Mouse (Mus musculus) forebrain, postnatal 0 days (tissue): ENCODE measurements at regions not wholly inside any gene's neighbourhood (a gene's known extent, or its start where the extent isn't known, plus 50 kb on each side); places are given as distances from the start of the nearest gene placed in this dataset.

Experiments
- ATAC-seq: fragments of 200-750 bp; cut with Nextera tagmentation; 2 replicates; pipeline ENCODE4 v1.8.0; 2017; ENCODE audit warnings: mild to moderate bottlenecking, moderate library complexity
- DNase-seq: peaks from one replicate; pipeline ENCODE4 v3.0.0-alpha.2; 2015
- H3K27ac ChIP-seq: fragments of 300-500 bp; sonication (generic); 2 replicates; pipeline ENCODE4 v1.5.1; 2014; ENCODE audit warnings: low read depth, mild to moderate bottlenecking, antibody characterized with exemption, low read length, moderate library complexity, mixed read lengths
- H3K27me3 ChIP-seq: fragments of 300-500 bp; sonication (generic); 2 replicates; pipeline ENCODE4 v1.6.1; 2014; ENCODE audit warnings: mild to moderate bottlenecking, low read length, mixed read lengths; ENCODE audit not compliant: insufficient read depth
- H3K36me3 ChIP-seq: fragments of 300-500 bp; sonication (generic); 2 replicates; pipeline ENCODE4 v1.6.1; 2014; ENCODE audit warnings: mild to moderate bottlenecking, moderate library complexity; ENCODE audit not compliant: insufficient read depth
- H3K4me1 ChIP-seq: fragments of 300-500 bp; sonication (generic); 2 replicates; pipeline ENCODE4 v1.6.1; 2014; ENCODE audit warnings: antibody characterized with exemption; ENCODE audit not compliant: insufficient read depth
- H3K4me2 ChIP-seq: fragments of 300-500 bp; sonication (generic); 2 replicates; pipeline ENCODE4 v1.6.1; 2014; ENCODE audit warnings: low read depth, mild to moderate bottlenecking, moderate library complexity
- H3K4me3 ChIP-seq: fragments of 300-500 bp; sonication (generic); 2 replicates; pipeline ENCODE4 v1.5.1; 2014; ENCODE audit warnings: low read depth, low read length, mixed read lengths
- H3K9ac ChIP-seq: fragments of 300-500 bp; sonication (generic); 2 replicates; pipeline ENCODE4 v1.6.1; 2014; ENCODE audit warnings: mild to moderate bottlenecking
- H3K9me3 ChIP-seq: fragments of 300-500 bp; sonication (generic); 2 replicates; pipeline ENCODE4 v1.6.1; 2016; ENCODE audit warnings: low read length
- CTCF ChIP-seq: sonication (generic); IDR thresholded peaks from 2 replicates; pipeline ENCODE4 v1.5.1; 2016; ENCODE audit warnings: antibody characterized with exemption, control low read depth, low read depth
- WGBS: fragments of 180-500 bp; shearing (Covaris S2); extraction: QIAGEN DNeasy Blood & Tissue Kit; methylation state at CpG from one replicate; pipeline ENCODE4 v1.1.7; 2014; 5-methylcytosine and 5-hydroxymethylcytosine counted together

DNA sequence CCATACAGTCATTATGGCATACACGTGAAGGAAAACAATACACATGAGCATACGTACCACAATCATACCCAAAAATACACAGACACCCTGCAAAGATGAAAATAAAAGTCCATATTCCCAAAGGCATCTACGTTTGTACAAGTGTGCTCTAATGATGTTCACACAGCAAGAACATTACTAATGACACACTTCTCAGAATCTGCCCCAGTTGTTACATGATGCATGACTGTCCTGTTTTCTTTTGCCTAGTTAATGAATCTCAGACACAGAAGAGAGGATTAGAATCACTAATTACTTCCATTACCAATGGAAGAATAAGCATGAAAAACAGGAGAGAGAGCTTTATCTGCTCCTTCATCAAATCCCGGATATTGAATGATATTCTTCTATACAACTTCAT, 379.6 kb upstream of the Sel1l start:
- WGBS, result 47% methylated on average over 4 of the region's 4 CpGs
- H3K4me2 ChIP-seq, result no peak overlapping the region
- no peak for ATAC-seq

DNA sequence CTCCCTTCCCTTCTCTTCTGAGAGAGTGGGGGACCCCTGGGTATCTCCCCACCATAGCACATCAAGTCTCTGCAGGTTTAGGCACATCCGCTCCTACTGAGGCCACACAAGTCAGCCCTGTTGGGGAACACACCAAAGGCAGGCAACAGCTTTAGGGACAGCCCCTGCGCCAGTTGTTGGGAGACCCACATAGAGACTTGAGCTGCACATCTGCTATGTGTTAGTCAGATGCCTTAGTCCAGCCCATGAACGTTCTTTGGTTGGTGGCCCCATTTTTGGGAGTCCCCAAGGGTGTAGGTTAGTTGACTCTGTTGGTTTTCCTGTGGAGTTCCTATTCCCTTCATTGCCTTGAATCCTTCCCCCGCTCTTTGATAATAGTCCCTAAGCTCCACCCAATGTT, 354.4 kb upstream of the Sel1l start:
- Histone ChIP-seq H3K4me2 (no peak overlapping the region), H3K4me3 (no peak overlapping the region), H3K9me3 (no peaks in the 10 kb centered on the region), H3K27ac (no peak overlapping the region), H3K4me1 (no peaks in the 10 kb centered on the region), H3K9ac (no peak overlapping the region), H3K36me3 (no peaks in the 10 kb centered on the region), H3K27me3 (no peaks in the 10 kb centered on the region)
- DNase-seq, result no peak
- WGBS, result 95% methylated on average over 4 of the region's 4 CpGs
- ATAC-seq, result no peak
- TF ChIP-seq CTCF, result no peak

More for the DNA sequence above, 379.6 kb upstream of the Sel1l start:
- TF ChIP-seq CTCF, result no peak
- Histone ChIP-seq H3K27me3 (no peaks in the 10 kb centered on the region), H3K9ac (no peak overlapping the region), H3K27ac (no peak overlapping the region), H3K9me3 (no peaks in the 10 kb centered on the region), H3K4me3 (no peak overlapping the region), H3K36me3 (no peaks in the 10 kb centered on the region), H3K4me1 (no peaks in the 10 kb centered on the region)
- no peak for DNase-seq

DNA sequence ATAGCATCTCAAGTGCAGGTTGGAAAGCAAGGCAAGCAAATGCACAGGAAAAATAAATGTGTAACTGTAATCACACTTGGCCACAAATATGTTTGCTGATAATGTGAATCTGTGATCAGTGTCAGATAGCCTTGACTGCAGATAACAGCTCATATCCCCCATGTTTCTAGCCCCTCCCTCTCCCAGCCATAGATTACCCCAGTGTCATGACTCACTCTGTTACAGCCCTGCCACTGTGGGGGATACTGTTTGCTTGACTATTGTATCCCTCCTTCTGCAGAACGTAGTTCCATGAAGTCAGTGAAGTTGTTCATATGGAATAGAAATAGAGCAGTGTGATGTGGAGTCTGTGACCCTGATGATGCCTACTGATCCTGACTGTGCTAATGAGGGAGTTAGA, 351.6 kb upstream of the Sel1l start:
- Histone ChIP-seq H3K9me3 (no peaks in the 10 kb centered on the region), H3K27me3 (no peaks in the 10 kb centered on the region), H3K36me3 (no peaks in the 10 kb centered on the region), H3K4me2 (no peak overlapping the region), H3K4me3 (no peak overlapping the region), H3K27ac (no peak overlapping the region), H3K9ac (no peak overlapping the region), H3K4me1 (no peaks in the 10 kb centered on the region)
- ATAC-seq, result no peak
- TF ChIP-seq CTCF, result no peak
- WGBS, result 82% methylated on average over 1 of the region's 1 CpGs
- DNase-seq, result no peak

DNA sequence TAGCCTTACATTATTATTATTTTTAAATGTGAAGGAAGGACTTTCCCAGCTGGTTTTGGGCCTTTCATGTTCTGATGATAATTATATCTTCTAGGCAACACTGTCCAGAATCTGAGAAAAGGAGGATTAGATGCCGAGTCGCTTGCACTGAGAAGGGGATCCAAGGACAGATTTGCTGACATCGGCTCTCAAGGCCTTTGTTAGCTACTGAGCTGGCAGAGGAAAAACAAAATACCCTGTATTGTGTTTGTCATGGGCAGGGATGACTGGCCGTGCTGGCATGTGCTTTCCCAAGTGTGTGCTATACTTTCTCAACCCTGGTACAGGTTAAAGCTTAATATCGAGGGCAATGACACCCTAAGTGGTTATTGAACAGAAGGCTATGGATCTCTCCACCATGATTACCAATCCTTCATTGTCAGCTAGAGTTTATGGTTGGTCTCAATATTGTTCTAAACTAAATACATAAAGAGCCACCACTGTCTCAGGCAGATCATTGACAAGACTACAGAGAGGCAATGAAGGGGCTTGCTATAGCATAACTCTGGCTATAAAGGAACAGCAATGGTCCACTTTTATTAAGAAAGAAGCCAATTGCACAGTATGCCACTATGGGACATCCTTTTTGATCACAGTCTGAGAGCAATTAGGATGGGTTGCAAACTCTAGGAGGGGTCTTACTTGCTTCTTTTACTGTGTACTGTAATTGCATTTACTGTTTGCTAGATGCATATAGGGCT, 350.0 kb upstream of the Sel1l start:
- H3K27me3 ChIP-seq, result no peaks in the 10 kb centered on the region
- 36% methylated on average over 5 of the region's 5 CpGs for WGBS
- no peak for TF ChIP-seq CTCF
- no peak overlapping the region for H3K4me3 ChIP-seq
- H3K36me3 ChIP-seq, result no peaks in the 10 kb centered on the region
- DNase-seq, result no peak
- no peak for ATAC-seq
- no peak overlapping the region for H3K4me2 ChIP-seq
- no peak overlapping the region; the same call in 1 of the 2 replicates for H3K27ac ChIP-seq
- no peak overlapping the region for H3K9ac ChIP-seq
- H3K4me1 ChIP-seq, result no peaks in the 10 kb centered on the region
- no peaks in the 10 kb centered on the region for H3K9me3 ChIP-seq

DNA sequence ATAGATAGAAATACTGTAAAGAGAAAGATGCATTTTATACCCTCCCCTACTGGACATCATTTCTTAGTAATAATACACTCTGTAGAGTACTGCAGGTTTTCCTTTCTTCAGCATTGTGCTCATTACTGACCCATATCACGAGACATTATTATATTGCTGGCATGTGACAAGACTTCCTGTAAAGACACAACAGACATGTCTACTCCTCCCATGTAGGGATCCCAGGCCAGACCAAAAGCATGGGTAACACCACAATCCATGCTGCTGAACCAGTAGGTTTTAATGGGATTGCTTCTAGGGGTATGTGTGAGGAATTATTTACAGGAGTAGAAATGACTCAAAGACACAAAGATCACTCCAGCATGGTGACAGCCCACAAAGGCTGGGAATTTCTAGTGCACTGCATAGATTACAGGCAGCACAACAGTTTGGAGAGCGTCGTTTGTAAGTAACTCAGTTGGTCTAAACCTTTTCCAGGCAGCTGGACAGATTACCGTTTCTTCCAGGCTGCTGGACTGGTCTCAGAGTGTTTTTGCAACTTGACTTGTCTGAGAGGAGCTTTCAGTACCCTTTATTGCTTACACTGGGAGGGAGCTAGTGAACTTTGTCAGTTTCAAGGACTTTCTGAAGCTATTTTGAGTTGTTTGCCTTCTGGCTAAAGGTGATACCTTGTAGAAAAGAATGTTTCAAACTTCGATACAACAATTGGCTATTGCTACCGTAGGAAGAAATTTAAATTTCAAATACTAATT, 345.2 kb upstream of the Sel1l start:
- no peak for ATAC-seq
- Histone ChIP-seq H3K4me1 (no peaks in the 10 kb centered on the region), H3K9me3 (no peaks in the 10 kb centered on the region), H3K36me3 (no peaks in the 10 kb centered on the region), H3K27ac (no peak overlapping the region), H3K27me3 (no peaks in the 10 kb centered on the region), H3K4me2 (no peak overlapping the region), H3K4me3 (no peak overlapping the region), H3K9ac (no peak overlapping the region)
- 82% methylated on average over 6 of the region's 6 CpGs for WGBS
- DNase-seq, result no peak
- TF ChIP-seq CTCF, result no peak

DNA sequence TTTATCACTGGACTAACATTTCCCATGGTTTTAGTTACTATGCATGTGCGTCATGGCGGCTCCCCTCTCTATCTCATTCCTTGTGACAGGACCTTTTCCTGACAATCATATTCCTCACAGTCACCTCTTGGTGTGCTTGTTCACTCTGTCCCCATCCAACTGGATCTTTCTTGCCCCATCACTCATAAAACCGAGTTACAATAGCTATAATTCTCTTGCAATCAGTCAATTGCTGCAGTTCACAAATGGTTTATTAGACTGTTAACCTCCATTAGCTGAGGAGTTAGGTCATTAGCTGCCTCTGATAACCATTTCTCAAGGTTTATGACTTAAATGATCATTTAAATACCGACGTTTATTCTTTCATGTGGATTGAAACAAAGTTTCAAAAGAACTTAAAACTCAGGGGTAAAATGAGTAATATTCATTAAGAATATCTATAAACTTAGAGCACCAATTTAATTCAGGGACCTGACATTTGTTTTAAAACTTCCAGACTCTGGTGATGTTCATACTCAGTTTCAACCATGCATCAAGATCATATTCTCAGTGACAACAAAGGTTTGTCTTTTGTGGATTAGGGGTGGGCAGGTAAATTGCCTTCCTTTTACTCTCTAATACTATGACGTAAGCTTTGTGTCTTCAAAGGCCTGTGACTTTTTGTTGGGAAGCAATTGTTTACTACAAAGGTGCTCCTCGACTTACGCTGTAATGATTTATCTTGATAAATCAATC, 344.4 kb upstream of the Sel1l start:
- Histone ChIP-seq H3K4me3 (no peak overlapping the region), H3K36me3 (no peaks in the 10 kb centered on the region), H3K9me3 (no peaks in the 10 kb centered on the region), H3K27ac (no peak overlapping the region), H3K4me1 (no peaks in the 10 kb centered on the region), H3K9ac (no peak overlapping the region), H3K4me2 (no peak overlapping the region), H3K27me3 (no peaks in the 10 kb centered on the region)
- no peak for TF ChIP-seq CTCF
- DNase-seq (no peak), ATAC-seq (no peak)
- 92% methylated on average over 8 of the region's 8 CpGs for WGBS

DNA sequence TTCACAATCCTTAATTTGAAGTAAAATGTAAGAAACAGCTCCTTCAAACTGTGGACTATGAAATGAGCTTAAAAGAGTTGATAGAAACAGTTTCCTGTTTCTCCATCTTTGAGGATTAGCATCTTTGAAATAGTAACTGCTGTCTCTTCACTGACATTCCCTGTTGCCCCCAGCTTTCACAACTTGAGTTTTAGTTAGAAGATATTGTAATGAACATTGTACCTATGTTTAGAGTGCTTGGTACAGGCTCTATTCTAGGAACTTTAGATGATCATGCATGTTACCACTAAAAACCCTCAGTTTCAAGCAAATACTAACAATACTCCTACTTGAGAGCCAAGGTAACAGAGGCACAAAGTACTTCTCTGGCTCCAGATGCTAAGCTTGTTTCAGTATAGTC, 340.1 kb upstream of the Sel1l start:
- H3K4me2 ChIP-seq, result no peak overlapping the region
- no peaks in the 10 kb centered on the region for H3K4me1 ChIP-seq
- no peak for ATAC-seq
- DNase-seq, result no peak
- no peaks in the 10 kb centered on the region for H3K27me3 ChIP-seq
- H3K27ac ChIP-seq, result no peak overlapping the region
- H3K36me3 ChIP-seq, result no peaks in the 10 kb centered on the region
- H3K9ac ChIP-seq, result no peak overlapping the region
- no peaks in the 10 kb centered on the region for H3K9me3 ChIP-seq
- no peak for TF ChIP-seq CTCF
- H3K4me3 ChIP-seq, result no peak overlapping the region
